Mouse (Mus musculus): ENCODE data around the gene Slc35a2.

DNA sequence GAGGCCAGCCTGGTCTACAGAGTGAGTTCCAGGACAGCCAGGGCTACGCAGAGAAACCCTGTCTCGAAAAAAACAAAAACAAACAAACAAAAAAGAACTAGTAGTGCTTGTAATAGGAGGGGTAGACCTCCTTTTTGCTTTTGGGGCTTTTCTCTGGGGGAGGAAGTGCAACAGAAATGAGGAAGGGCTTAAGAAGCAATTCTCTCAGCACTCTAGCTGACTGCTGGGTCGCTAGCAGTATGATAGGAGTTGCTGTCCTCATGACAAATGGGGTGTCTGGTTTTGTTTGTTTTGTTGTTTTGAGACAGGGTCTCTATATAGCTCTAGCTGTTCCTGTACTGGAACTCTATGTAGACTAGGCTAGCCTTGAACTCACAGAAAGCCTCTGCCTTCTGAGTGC lies 19.3 kb upstream of the Slc35a2 start:
- TF ChIP-seq CTCF (IDR thresholded peaks at IDR 0.05; ENCODE audit: control insufficient read depth, insufficient read depth, low read length) (no peak), POLR2A (IDR thresholded peaks at IDR 0.05; ENCODE audit: borderline replicate concordance, control insufficient read depth, low read depth, low read length) (no peak)

Data from bone marrow, adult 2 months (tissue).